Mouse (Mus musculus): ENCODE results near the gene Ttc9b.
"Not testable (repeated sequence)": the region's sequence is repeated elsewhere in the genome, so short reads cannot be mapped to it uniquely, and the experiment has no call there.

The Ttc9b gene

GRCm38 (mm10) chr7:27653681-27654437, at the start of gene Ttc9b:
Gene Ttc9b, plus strand, starts transcription at chr7:27653915.
- peak; percentile 42; the same call in 1 of the 2 replicates for ATAC-seq (ENCODE audit: insufficient number of reproducible peaks, low FRiP score, low TSS enrichment)

- ATAC-seq (ENCODE audit: insufficient number of reproducible peaks, low FRiP score, low TSS enrichment), result peak; percentile 28; the same call in 1 of the 2 replicates
These were observed 48.9 kb upstream of the Ttc9b start for GRCm38 (mm10) chr7:27604661-27605348.

- peak; percentile 29; the same call in 1 of the 2 replicates for ATAC-seq (ENCODE audit: insufficient number of reproducible peaks, low FRiP score, low TSS enrichment)
These were observed 48.0 kb upstream of the Ttc9b start for GRCm38 (mm10) chr7:27605499-27606285.

GRCm38 (mm10) chr7:27606481-27607254, 47.0 kb upstream of the Ttc9b start:
- no peak for ATAC-seq (ENCODE audit: insufficient number of reproducible peaks, low FRiP score, low TSS enrichment)

GRCm38 (mm10) chr7:27607580-27607979, 46.1 kb upstream of the Ttc9b start:
- peak; percentile 54 for ATAC-seq (ENCODE audit: insufficient number of reproducible peaks, low FRiP score, low TSS enrichment)

GRCm38 (mm10) chr7:27608130-27608529, 45.6 kb upstream of the Ttc9b start:
- no peak for ATAC-seq (ENCODE audit: insufficient number of reproducible peaks, low FRiP score, low TSS enrichment)

GRCm38 (mm10) chr7:27609285-27609684, 44.4 kb upstream of the Ttc9b start:
- no peak for ATAC-seq (ENCODE audit: insufficient number of reproducible peaks, low FRiP score, low TSS enrichment)

GRCm38 (mm10) chr7:27609688-27610087, 44.0 kb upstream of the Ttc9b start:
- ATAC-seq (ENCODE audit: insufficient number of reproducible peaks, low FRiP score, low TSS enrichment), result no peak

- no peak for ATAC-seq (ENCODE audit: insufficient number of reproducible peaks, low FRiP score, low TSS enrichment)
These were observed 43.3 kb upstream of the Ttc9b start for GRCm38 (mm10) chr7:27610370-27610769.

- no peak for ATAC-seq (ENCODE audit: insufficient number of reproducible peaks, low FRiP score, low TSS enrichment)
These were observed 42.8 kb upstream of the Ttc9b start for GRCm38 (mm10) chr7:27610871-27611270.

- ATAC-seq (ENCODE audit: insufficient number of reproducible peaks, low FRiP score, low TSS enrichment), result 0 out of 2 replicates have a peak, but pooled peaks have one; percentile 42
These were observed 40.8 kb upstream of the Ttc9b start for GRCm38 (mm10) chr7:27612940-27613339.

GRCm38 (mm10) chr7:27613751-27614499, 39.8 kb upstream of the Ttc9b start:
- no peak for ATAC-seq (ENCODE audit: insufficient number of reproducible peaks, low FRiP score, low TSS enrichment)

GRCm38 (mm10) chr7:27621028-27621427, 32.7 kb upstream of the Ttc9b start:
- ATAC-seq (ENCODE audit: insufficient number of reproducible peaks, low FRiP score, low TSS enrichment), result 0 out of 2 replicates have a peak, but pooled peaks have one; percentile 56

- ATAC-seq (ENCODE audit: insufficient number of reproducible peaks, low FRiP score, low TSS enrichment), result no peak
These were observed 31.5 kb upstream of the Ttc9b start for GRCm38 (mm10) chr7:27622234-27622633.

GRCm38 (mm10) chr7:27624967-27625366, 28.7 kb upstream of the Ttc9b start:
- no peak for ATAC-seq (ENCODE audit: insufficient number of reproducible peaks, low FRiP score, low TSS enrichment)

- no peak for ATAC-seq (ENCODE audit: insufficient number of reproducible peaks, low FRiP score, low TSS enrichment)
These were observed 26.0 kb upstream of the Ttc9b start for GRCm38 (mm10) chr7:27627707-27628106.

GRCm38 (mm10) chr7:27628190-27628589, 25.5 kb upstream of the Ttc9b start:
- no peak for ATAC-seq (ENCODE audit: insufficient number of reproducible peaks, low FRiP score, low TSS enrichment)

GRCm38 (mm10) chr7:27628816-27629215, 24.9 kb upstream of the Ttc9b start:
- ATAC-seq (ENCODE audit: insufficient number of reproducible peaks, low FRiP score, low TSS enrichment), result not testable (repeated sequence)

- ATAC-seq (ENCODE audit: insufficient number of reproducible peaks, low FRiP score, low TSS enrichment), result no peak
These were observed 22.3 kb upstream of the Ttc9b start for GRCm38 (mm10) chr7:27631439-27631838.
